Mouse (Mus musculus): ENCODE data around the gene D7Ertd443e.
A peak's percentile ranks its signal among the peaks of the same experiment; 100 is the strongest.

DNA sequence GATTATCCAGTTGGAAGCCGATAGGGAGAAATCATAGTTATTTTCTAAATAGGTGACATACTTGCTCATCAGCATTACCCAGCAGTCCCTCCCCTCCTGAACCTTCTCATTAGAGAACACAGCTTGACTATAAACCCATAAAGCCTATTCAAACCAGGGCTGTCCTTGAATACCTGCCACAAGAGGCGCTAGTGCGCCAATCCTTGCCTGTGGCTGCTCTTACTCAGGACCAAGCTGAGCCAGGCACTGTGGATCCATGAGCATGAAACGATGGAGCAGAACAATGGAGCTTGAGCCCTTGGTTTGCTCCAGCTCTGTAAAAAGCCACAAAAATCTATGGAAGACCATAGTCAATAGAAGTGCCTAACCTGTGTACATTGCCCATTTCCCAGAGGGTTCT, 7.2 kb downstream of the D7Ertd443e start:
- TF ChIP-seq CTCF (IDR thresholded peaks at IDR 0.05; ENCODE audit: low read depth), result peak; percentile 84
- TF ChIP-seq EP300 (optimal IDR thresholded peaks at IDR 0.05), result no peak

Data from stomach, postnatal 0 days (tissue).